Mouse (Mus musculus) bone marrow macrophage, adult 2 months (primary cell): ENCODE data around the gene Mcm10.

Experiments used
- CTCF ChIP-seq: IDR thresholded peaks from 2 replicates; pipeline ENCODE4 v1.5.1; 2012; ENCODE audit warnings: low read depth, mild to moderate bottlenecking, low read length, moderate library complexity
- POLR2A ChIP-seq: IDR thresholded peaks from 2 replicates; pipeline ENCODE4 v1.6.1; 2012; ENCODE audit warnings: mild to moderate bottlenecking, low read depth, low read length, borderline replicate concordance

DNA sequence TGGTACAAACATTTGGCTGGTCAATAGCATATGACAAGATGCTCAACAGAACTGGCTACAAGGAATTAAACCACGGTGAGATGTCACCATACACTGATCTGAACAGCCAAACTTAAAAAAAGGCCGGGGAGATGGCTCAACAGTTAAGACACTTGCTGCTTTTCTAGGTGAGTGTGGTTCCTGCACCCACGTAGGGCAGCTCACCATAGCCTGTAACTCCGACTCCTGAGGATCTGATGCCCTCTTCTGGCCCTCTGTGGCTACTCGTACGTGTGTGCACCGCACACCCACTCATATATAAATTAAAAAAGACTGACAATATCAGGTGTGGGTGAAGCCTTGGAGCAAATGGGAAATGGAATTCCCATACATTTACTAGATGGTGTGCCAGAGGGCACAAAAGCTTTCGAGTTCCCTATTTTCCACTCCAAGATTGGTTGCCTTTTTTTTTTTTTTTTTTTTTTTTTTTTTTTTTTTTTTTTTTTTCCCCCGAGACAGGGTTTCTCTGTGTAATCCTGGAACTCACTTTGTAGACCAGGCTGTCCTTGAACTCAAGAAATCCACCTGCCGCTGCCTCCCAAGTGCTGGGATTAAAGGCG lies 23.7 kb downstream of the Mcm10 start:
- TF ChIP-seq CTCF (peak; percentile 31; the same call in 1 of the 2 replicates), POLR2A (no peak)
